Mouse (Mus musculus) stomach, postnatal 0 days (tissue): ENCODE results near the gene Gm10490. TPM values are rescaled to one million over a fixed set of nuclear protein-coding genes. Genes with fewer than 3 reads are reported as not detected.
"Not testable (repeated sequence)": the region's sequence is repeated elsewhere in the genome, so short reads cannot be mapped to it uniquely, and the experiment has no call there.

ENCODE experiments used
- ATAC-seq: fragments of 200-750 bp; cut with Nextera tagmentation; 2 replicates; pipeline ENCODE4 v1.8.0; 2017; ENCODE audit not compliant: low FRiP score, low TSS enrichment
- DNase-seq: peaks from one replicate; pipeline ENCODE4 v3.0.0-alpha.2; 2016; ENCODE audit warnings: low spot score
- H3K27ac ChIP-seq: fragments of 300-500 bp; sonication (generic); replicated peaks from 2 replicates; pipeline ENCODE4 v1.5.1; 2014; ENCODE audit warnings: mild to moderate bottlenecking, control low read depth
- H3K27me3 ChIP-seq: fragments of 300-500 bp; sonication (generic); 2 replicates; pipeline ENCODE4 v1.6.1; 2014; ENCODE audit warnings: low read length; ENCODE audit not compliant: control insufficient read depth, insufficient read depth
- H3K36me3 ChIP-seq: fragments of 300-500 bp; sonication (generic); 2 replicates; pipeline ENCODE4 v1.6.1; 2014; ENCODE audit warnings: low read length, mixed read lengths; ENCODE audit not compliant: control insufficient read depth, insufficient read depth
- H3K4me1 ChIP-seq: fragments of 300-500 bp; sonication (generic); replicated peaks from 2 replicates; pipeline ENCODE4 v1.6.1; 2014; ENCODE audit warnings: antibody characterized with exemption; ENCODE audit not compliant: control insufficient read depth, insufficient read depth
- H3K4me2 ChIP-seq: fragments of 300-500 bp; sonication (generic); replicated peaks from 2 replicates; pipeline ENCODE4 v1.6.1; 2014; ENCODE audit warnings: low read depth, mild to moderate bottlenecking, control low read depth, moderate library complexity
- H3K4me3 ChIP-seq: fragments of 300-500 bp; sonication (generic); 2 replicates; pipeline ENCODE4 v1.5.1; 2014; ENCODE audit warnings: low read depth, low read length, control low read depth
- H3K9ac ChIP-seq: fragments of 300-500 bp; sonication (generic); 2 replicates; pipeline ENCODE4 v1.6.1; 2014; ENCODE audit warnings: mild to moderate bottlenecking, low read length, control low read depth, mixed read lengths
- H3K9me3 ChIP-seq: fragments of 300-500 bp; sonication (generic); 2 replicates; pipeline ENCODE4 v1.6.1; 2016; ENCODE audit warnings: low read length; ENCODE audit not compliant: control insufficient read depth
- CTCF ChIP-seq: IDR thresholded peaks from 2 replicates; pipeline ENCODE4 v1.5.1; 2016; ENCODE audit warnings: antibody characterized with exemption, low read depth, mild to moderate bottlenecking, moderate library complexity
- EP300 ChIP-seq: optimal IDR thresholded peaks from 2 replicates; pipeline ENCODE3; 2016; ENCODE audit warnings: antibody characterized with exemption
- WGBS: fragments of 180-500 bp; shearing (Covaris S2); extraction: QIAGEN DNeasy Blood & Tissue Kit; methylation state at CpG from one replicate; pipeline ENCODE4 v1.1.7; 2014; 5-methylcytosine and 5-hydroxymethylcytosine counted together
- polyA plus RNA-seq: library from polyadenylated mRNA; unstranded; fragments of >200 nt; fragmentation: Nextera tagmentation; extraction: Ambion mirVana; gene quantifications from 2 replicates; pipeline ENCODE4 v1.2.1, GENCODE M21; 2015

The Gm10490 gene
- polyA plus RNA-seq, 1 experiment from 2014 or later, result not detected

- WGBS, result 27% methylated on average over 3 of the region's 3 CpGs
- not testable (repeated sequence) for H3K9me3 ChIP-seq, H3K4me1 ChIP-seq, H3K4me2 ChIP-seq, H3K36me3 ChIP-seq, DNase-seq, ATAC-seq, H3K4me3 ChIP-seq, H3K9ac ChIP-seq, H3K27ac ChIP-seq, H3K27me3 ChIP-seq
- TF ChIP-seq CTCF, result peak; percentile 52
Measured at GRCm38 (mm10) chrX:7915669-7916068, 6.3 kb downstream of the Gm10490 start.

GRCm38 (mm10) chrX:7917960-7918359, 8.6 kb downstream of the Gm10490 start:
- not testable (repeated sequence) for H3K4me3 ChIP-seq, H3K4me2 ChIP-seq, ATAC-seq, H3K4me1 ChIP-seq, DNase-seq, H3K9me3 ChIP-seq, H3K9ac ChIP-seq, H3K27ac ChIP-seq, H3K27me3 ChIP-seq, H3K36me3 ChIP-seq
- WGBS, result 63% methylated on average over 6 of the region's 6 CpGs

GRCm38 (mm10) chrX:7919601-7920383, 10.4 kb downstream of the Gm10490 start, which contains the start of gene Pcsk1n:
Gene Pcsk1n, plus strand, starts transcription at chrX:7919822.
- no peak within 1 kb of the TSS for H3K4me2 ChIP-seq
- H3K36me3 ChIP-seq, result no peaks in the 10 kb centered on the region
- no peak within 1 kb of the TSS for H3K27ac ChIP-seq
- DNase-seq, result no peak
- ATAC-seq, result no peak
- no peaks in the 10 kb centered on the region for H3K4me1 ChIP-seq
- no peaks in the 10 kb centered on the region for H3K27me3 ChIP-seq
- no peaks in the 10 kb centered on the region for H3K9me3 ChIP-seq
- no peak within 1 kb of the TSS for H3K9ac ChIP-seq
- TF ChIP-seq CTCF (no peak), EP300 (no peak)
- WGBS, result 17% methylated on average over 31 of the region's 40 CpGs
- no peak within 1 kb of the TSS for H3K4me3 ChIP-seq

- H3K27ac ChIP-seq, result no peak overlapping the region
- DNase-seq (peak; percentile 15), ATAC-seq (0 out of 2 replicates have a peak, but pooled peaks have one; percentile 26)
- no peak overlapping the region for H3K9ac ChIP-seq
- WGBS, result 9% methylated on average over 37 of the region's 48 CpGs
- H3K4me1 ChIP-seq, result no peaks in the 10 kb centered on the region
- H3K4me3 ChIP-seq, result peak overlapping the region; percentile 17; the same call in 1 of the 2 replicates
- H3K4me2 ChIP-seq, result peak overlapping the region; percentile 27
- no peaks in the 10 kb centered on the region for H3K36me3 ChIP-seq
- TF ChIP-seq EP300 (no peak), CTCF (no peak)
- no peaks in the 10 kb centered on the region for H3K9me3 ChIP-seq
- no peaks in the 10 kb centered on the region for H3K27me3 ChIP-seq
Measured at GRCm38 (mm10) chrX:7922032-7922431, 12.7 kb downstream of the Gm10490 start.

GRCm38 (mm10) chrX:7926266-7926665, 16.9 kb downstream of the Gm10490 start:
- H3K9me3 ChIP-seq, result no peaks in the 10 kb centered on the region
- no peaks in the 10 kb centered on the region for H3K36me3 ChIP-seq
- H3K4me3 ChIP-seq, result no peak overlapping the region
- DNase-seq, result no peak
- no peak overlapping the region for H3K4me2 ChIP-seq
- no peak overlapping the region for H3K9ac ChIP-seq
- WGBS, result 76% methylated on average over 6 of the region's 6 CpGs
- ATAC-seq, result no peak
- no peak overlapping the region for H3K27ac ChIP-seq
- no peaks in the 10 kb centered on the region for H3K27me3 ChIP-seq
- no peak for TF ChIP-seq CTCF
- no peak for TF ChIP-seq EP300
- no peaks in the 10 kb centered on the region for H3K4me1 ChIP-seq

- no peak overlapping the region for H3K27ac ChIP-seq
- no peak for DNase-seq
- H3K27me3 ChIP-seq, result no peaks in the 10 kb centered on the region
- no peak overlapping the region for H3K9ac ChIP-seq
- H3K9me3 ChIP-seq, result no peaks in the 10 kb centered on the region
- TF ChIP-seq EP300 (no peak), CTCF (no peak)
- no peaks in the 10 kb centered on the region for H3K4me1 ChIP-seq
- WGBS, result 22% methylated on average over 10 of the region's 10 CpGs
- ATAC-seq, result no peak
- no peak overlapping the region for H3K4me2 ChIP-seq
- H3K4me3 ChIP-seq, result no peak overlapping the region
- peaks cover 2% of the 10 kb centered on the region; the same call in 1 of the 2 replicates for H3K36me3 ChIP-seq
Measured at GRCm38 (mm10) chrX:7927116-7927515, 17.8 kb downstream of the Gm10490 start.
